Mouse (Mus musculus) liver, embryonic 14.5 days (tissue): ENCODE measurements at regions not wholly inside any gene's neighbourhood (a gene's known extent, or its start where the extent isn't known, plus 50 kb on each side); places are given as distances from the start of the nearest gene placed in this dataset.

Experiments used
- ATAC-seq: fragments of 200-750 bp; cut with Nextera tagmentation; 2 replicates; pipeline ENCODE4 v1.8.0; 2017; ENCODE audit warnings: moderate number of reproducible peaks, mild to moderate bottlenecking, moderate library complexity; ENCODE audit not compliant: insufficient read depth
- DNase-seq, 3 experiments: peaks; one replicate each; pipeline ENCODE4 v3.0.0-alpha.2; 2012 to 2013; ENCODE audit warnings: low read depth in 3 of 3, low spot score in 3 of 3
- H3K27ac ChIP-seq: fragments of 300-500 bp; sonication (generic); 2 replicates; pipeline ENCODE4 v1.5.1; 2014; ENCODE audit warnings: moderate library complexity, mild to moderate bottlenecking, control low read depth, inconsistent platforms
- H3K27me3 ChIP-seq: fragments of 300-500 bp; sonication (generic); 2 replicates; pipeline ENCODE4 v1.6.1; 2014; ENCODE audit warnings: mild to moderate bottlenecking, low read length, moderate library complexity; ENCODE audit not compliant: control insufficient read depth, insufficient read depth
- H3K36me3 ChIP-seq: fragments of 300-500 bp; sonication (generic); replicated peaks from 2 replicates; pipeline ENCODE4 v1.6.1; 2014; ENCODE audit warnings: low read depth; ENCODE audit not compliant: control insufficient read depth, insufficient read depth
- H3K4me1 ChIP-seq, 2 experiments: fragments of 200-500 bp in 1 of 2; fragments of 300-500 bp in 1 of 2; sonication (generic) in 1 of 2; replicated peaks; 2 replicates each; pipeline ENCODE4 v1.6.1; 2012 to 2014; ENCODE audit warnings: antibody characterized with exemption in 1 of 2, inconsistent platforms in 1 of 2, low read length in 1 of 2; ENCODE audit not compliant: control insufficient read depth in 2 of 2, insufficient read depth in 2 of 2
- H3K4me2 ChIP-seq: fragments of 300-500 bp; sonication (generic); 2 replicates; pipeline ENCODE4 v1.6.1; 2014; ENCODE audit warnings: low read depth, mild to moderate bottlenecking, control low read depth, moderate library complexity
- H3K4me3 ChIP-seq, 2 experiments: fragments of 200-500 bp in 1 of 2; fragments of 300-500 bp in 1 of 2; sonication (generic) in 1 of 2; 2 replicates each; pipeline ENCODE4 v1.5.1; 2012 to 2014; ENCODE audit warnings: low read depth in 2 of 2, low read length in 2 of 2, mild to moderate bottlenecking in 2 of 2, control low read depth in 1 of 2, inconsistent platforms in 1 of 2, moderate library complexity in 1 of 2; ENCODE audit not compliant: insufficient read depth in 1 of 2
- H3K9ac ChIP-seq: fragments of 300-500 bp; sonication (generic); replicated peaks from 2 replicates; pipeline ENCODE4 v1.6.1; 2014; ENCODE audit warnings: mild to moderate bottlenecking, control low read depth, moderate library complexity
- H3K9me3 ChIP-seq: fragments of 300-500 bp; sonication (generic); 2 replicates; pipeline ENCODE4 v1.6.1; 2016; ENCODE audit warnings: low read length, mixed read lengths; ENCODE audit not compliant: control insufficient read depth
- CTCF ChIP-seq: IDR thresholded peaks from 2 replicates; pipeline ENCODE4 v1.5.1; 2016; ENCODE audit warnings: antibody characterized with exemption, low read depth, control low read depth
- EP300 ChIP-seq: IDR thresholded peaks from 2 replicates; pipeline ENCODE4 v1.6.1; 2016; ENCODE audit warnings: antibody characterized with exemption, low read depth
- WGBS: fragments of 180-500 bp; shearing (Covaris S2); extraction: QIAGEN DNeasy Blood & Tissue Kit; methylation state at CpG from one replicate; pipeline ENCODE4 v1.1.7; 2014; ENCODE audit not compliant: insufficient replicate concordance; 5-methylcytosine and 5-hydroxymethylcytosine counted together

DNA sequence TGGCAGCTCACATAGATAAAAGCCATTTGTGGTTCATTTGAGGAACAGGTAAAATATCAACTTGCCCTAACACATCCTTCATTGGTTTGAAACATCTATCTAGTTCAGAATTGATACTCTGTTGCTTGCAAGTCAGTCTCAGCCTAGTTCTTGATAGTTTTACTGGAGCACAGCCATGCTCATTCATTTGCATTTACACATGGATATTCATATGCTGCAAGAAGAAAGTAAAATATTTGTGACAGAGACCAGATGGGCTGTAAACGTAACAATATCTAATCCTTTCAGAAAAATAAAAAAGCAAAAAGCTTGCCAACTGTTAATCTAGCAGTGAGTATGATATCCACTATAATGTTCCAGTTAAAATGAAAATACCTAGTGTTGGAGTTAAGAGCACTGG is 60.3 kb upstream of the Pdgfd start:
- Histone ChIP-seq H3K27ac (no peak overlapping the region), H3K4me1 (no peaks in the 10 kb centered on the region), H3K9me3 (no peaks in the 10 kb centered on the region), H3K9ac (no peak overlapping the region), H3K4me2 (no peak overlapping the region), H3K36me3 (no peaks in the 10 kb centered on the region), H3K4me3 (no peak overlapping the region), H3K27me3 (no peaks in the 10 kb centered on the region)
- ATAC-seq (no peak), DNase-seq (no peak)
- WGBS, result 61% methylated on average over 1 of the region's 1 CpGs
- TF ChIP-seq CTCF (no peak), EP300 (no peak)
